Mouse (Mus musculus): Measurements from ENCODE around the gene Lipc.

Lipc gene

GRCm38 (mm10) chr9:70824103-70824502 lies 127.9 kb downstream of the Lipc start:
- no peak for DNase-seq (ENCODE audit: low spot score in 2 of 2)

GRCm38 (mm10) chr9:70818739-70819138 lies 133.3 kb downstream of the Lipc start:
- no peak for DNase-seq (ENCODE audit: low spot score in 2 of 2)

DNA sequence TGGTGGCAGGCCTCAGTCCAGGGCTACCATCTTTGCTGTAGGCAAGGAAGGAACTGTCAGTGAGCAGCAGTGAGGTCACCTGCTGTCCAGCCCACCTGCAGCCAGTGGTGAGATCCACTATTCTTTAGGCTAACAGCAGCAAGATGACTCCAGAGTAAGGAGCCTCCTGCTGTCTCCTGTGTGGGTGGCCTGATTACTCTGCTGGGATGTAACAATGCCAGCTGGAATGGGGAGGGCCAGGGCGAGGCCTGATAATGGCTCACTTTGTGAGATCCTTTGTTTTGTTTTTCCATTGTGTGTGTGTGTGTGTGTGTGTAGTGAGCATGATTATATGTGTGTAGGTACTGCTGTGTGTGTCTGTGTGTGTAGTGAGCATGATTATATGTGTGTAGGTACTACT lies 134.6 kb downstream of the Lipc start:
- no peak for DNase-seq (ENCODE audit: low spot score in 2 of 2)

- peak in 1 of 2 experiments; percentile 38 for DNase-seq (ENCODE audit: low spot score in 2 of 2)
These were observed 135.2 kb downstream of the Lipc start for GRCm38 (mm10) chr9:70816701-70817305.

GRCm38 (mm10) chr9:70812551-70812950 lies 139.5 kb downstream of the Lipc start:
- no peak for DNase-seq (ENCODE audit: low spot score in 2 of 2)

DNA sequence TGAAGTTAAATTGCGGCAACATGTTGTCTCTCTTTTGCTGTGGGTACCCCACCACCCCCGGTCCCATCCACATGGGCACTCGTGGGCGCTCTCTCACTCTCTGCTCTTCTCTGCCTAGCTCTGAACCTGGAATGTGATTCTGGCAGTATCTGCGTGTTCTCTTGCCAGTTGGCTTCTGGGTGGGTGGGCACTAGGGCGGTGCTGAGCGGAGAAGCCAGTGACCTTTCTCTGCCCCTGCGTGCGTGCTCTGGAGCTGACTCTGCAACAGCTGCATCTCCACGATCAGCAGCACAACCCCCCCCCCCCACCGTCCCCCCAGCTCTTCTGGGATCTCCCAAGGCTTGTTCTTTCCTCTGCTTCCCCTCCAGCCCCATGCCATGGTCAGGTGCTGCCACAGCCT lies 144.3 kb downstream of the Lipc start:
- no peak for DNase-seq (ENCODE audit: low spot score in 2 of 2)

- DNase-seq (ENCODE audit: low spot score in 2 of 2) = no peak
These were observed 146.0 kb downstream of the Lipc start for GRCm38 (mm10) chr9:70806069-70806468.

DNA sequence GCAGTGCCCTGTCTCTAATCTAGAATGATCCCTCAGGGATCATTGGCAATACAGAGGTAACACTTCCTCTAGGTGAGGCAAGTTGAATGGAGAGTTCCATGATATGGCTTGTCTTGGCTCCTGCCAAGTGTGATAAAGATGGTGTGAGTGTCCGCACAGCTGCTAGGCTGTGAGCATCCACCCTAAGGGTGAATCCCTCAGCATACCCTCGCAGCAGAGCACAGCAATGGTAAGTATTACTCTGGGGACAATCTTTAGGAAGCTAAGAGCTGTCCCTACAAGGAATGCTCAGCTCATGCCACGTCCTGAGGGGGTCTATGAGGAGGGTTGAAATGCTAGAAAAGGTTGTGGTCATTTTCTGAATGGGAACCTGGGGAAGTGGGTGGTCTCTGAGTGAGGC lies 149.2 kb downstream of the Lipc start:
- DNase-seq (ENCODE audit: low spot score in 2 of 2) = no peak

DNA sequence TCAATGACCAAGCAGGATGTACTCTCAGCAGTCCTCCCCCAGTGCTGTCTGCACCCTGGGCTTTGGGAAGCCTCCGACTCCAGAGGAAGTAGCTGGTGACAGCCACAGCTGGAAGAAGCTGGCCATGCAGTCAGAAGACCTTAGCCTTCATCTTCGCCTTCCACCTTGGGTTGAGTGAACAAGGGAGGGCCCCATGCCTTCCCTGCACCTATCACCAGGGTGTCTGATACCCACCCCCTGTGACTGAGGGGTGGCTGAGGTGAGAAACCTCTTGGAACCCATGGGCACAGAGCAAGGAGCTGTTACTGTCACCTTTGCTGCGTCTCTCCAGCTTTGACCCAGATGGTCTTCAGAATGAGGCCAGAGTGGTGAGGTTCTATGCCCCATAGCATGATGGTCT lies 150.3 kb downstream of the Lipc start:
- DNase-seq (ENCODE audit: low spot score in 2 of 2) = no peak

DNA sequence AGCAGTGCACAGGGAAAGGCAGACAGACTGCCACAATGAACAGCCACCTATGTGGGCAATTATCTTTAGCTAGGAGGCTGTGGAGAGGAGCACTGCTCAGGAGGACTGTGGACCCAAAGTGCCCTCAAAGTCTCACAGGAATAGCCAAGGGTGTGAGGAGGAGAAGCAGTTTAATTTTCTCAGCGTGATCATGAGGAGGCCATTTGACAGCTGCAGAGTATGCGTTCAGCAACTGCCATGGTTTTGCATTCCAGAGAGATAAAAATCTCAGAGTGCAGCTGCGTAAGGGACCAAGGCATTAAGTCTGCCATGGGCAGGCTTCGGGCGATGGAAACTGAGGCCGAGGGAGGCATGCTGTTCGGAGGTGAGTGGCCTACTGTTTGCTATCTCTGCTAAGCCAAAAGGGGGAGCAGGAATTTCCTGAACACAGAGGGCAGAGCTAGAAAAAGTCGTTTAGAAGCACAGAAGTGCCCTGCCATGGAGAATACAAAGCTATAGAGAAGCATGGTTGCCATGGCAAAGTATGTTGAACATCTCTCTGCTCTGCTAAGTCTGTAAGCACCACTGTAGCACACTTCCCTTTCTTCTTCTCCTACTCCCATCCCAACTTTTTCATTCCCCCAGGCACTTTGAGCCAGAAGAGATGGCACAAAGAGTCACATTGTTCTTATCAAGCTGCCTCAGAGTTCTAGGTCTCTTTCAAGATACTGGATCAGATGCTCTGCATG lies 151.3 kb downstream of the Lipc start:
- DNase-seq (ENCODE audit: low spot score in 2 of 2) = no peak

- no peak for DNase-seq (ENCODE audit: low spot score in 2 of 2)
These were observed 156.6 kb downstream of the Lipc start for GRCm38 (mm10) chr9:70795439-70795757.

- DNase-seq (ENCODE audit: low spot score in 2 of 2) = no peak
These were observed 157.2 kb downstream of the Lipc start for GRCm38 (mm10) chr9:70794643-70795438.

- DNase-seq (ENCODE audit: low spot score in 2 of 2) = no peak
These were observed 161.4 kb downstream of the Lipc start for GRCm38 (mm10) chr9:70790621-70791020.

DNA sequence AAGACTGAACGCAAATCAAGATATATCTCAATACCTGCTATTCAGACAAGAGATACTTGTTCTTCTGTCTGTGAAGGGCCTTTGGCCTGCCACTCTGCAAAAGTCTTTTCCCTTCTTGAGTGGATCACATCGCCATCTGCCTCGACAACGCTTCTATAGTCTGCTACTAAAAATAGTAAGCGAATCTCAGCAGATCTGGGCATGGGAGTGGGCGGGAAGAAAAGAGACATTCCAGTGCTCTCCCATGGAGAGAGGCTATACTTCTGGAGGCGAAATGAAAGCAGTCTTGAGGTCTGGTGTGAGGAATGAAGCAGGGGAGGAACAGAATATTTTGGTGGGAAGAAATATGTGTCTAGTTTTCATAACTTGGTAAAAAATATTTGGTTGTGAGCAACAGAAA lies 163.3 kb downstream of the Lipc start:
- no peak for DNase-seq (ENCODE audit: low spot score in 2 of 2)

DNA sequence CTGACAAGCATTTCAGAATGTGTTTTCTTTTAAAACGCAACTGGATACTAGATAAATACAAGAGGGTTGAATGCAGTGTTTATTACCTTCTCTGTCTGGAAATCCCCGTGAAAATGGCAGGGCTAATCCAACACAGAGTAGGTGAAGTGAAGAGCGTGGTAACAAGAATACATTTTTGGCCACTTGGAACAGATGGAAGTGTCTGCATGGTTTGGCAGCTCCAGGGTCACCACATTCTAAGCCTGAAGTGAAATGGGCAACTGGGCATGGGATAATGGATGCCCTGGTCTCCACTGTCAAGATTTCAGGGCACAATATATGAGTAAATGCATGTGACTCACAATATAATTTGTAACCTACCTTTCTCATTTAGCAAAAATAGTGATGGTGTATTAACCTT lies 169.8 kb downstream of the Lipc start:
- DNase-seq (ENCODE audit: low spot score in 2 of 2) = no peak

DNA sequence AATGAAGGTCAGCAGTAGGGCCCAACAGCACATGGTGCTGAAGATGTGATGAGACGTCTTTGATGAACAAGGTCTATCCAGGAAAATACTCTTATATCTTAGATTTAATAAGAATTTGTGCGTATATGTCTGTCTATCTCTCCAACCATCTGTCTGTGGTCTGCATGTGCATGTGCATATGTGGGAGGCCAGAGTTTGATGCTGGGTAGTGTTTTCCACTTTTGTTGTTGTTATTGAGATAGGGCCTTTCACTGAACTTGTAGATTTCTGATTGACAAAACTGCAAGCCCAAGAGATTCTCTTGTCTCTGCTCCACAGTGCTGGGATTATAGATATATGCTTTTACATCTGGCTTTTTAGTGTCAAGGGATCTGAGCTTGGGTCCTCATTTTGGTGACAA lies 176.5 kb downstream of the Lipc start:
- DNase-seq (ENCODE audit: low spot score in 2 of 2) = no peak

- DNase-seq (ENCODE audit: low spot score in 2 of 2) = no peak
These were observed 191.1 kb downstream of the Lipc start for GRCm38 (mm10) chr9:70760974-70761373.

- DNase-seq (ENCODE audit: low spot score in 2 of 2) = no peak
These were observed 200.4 kb downstream of the Lipc start for GRCm38 (mm10) chr9:70751504-70752222.

All from spleen, postnatal 10 days (tissue).